Mouse (Mus musculus): ENCODE results near the gene Slc25a10.

DNA sequence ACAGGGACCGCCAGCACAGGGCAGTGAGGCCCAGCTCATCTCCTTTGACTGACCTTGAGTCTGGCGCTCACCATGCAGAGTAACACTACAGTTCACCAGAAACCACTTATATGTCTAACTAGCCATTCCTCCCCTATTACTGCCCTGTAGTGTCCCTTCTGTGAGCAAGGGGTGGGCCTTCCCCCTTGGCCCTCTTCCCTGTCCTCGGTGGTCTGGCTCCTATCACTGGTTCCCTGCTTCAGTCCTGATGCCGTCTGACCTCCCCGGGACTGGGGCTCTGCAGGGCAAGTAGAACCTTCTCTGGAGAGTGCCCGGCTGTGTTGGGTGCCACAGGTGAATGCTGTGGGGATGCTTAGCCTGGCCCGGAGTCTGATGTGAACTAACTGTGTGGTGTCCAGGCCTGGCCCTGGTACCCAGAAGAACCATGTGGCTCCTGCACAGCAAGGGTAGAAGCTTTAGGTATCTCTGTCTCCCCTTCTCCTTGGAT, 8.1 kb upstream of the Slc25a10 start:
- TF ChIP-seq CTCF (IDR thresholded peaks at IDR 0.05; ENCODE audit: extremely low read depth, insufficient read length, insufficient replicate concordance, low read depth, low read length) = no peak
- TF ChIP-seq POLR2A (IDR thresholded peaks at IDR 0.05; ENCODE audit: low read depth, low read length) = no peak

All from small intestine, adult 2 months (tissue).